Mouse (Mus musculus) hindbrain, embryonic 11.5 days (tissue): ENCODE data around the gene Bri3bp. TPM values are rescaled to one million over a fixed set of nuclear protein-coding genes. Genes with fewer than 3 reads are reported as not detected.
"Not testable (repeated sequence)": the region's sequence is repeated elsewhere in the genome, so short reads cannot be mapped to it uniquely, and the experiment has no call there.

Source experiments
- ATAC-seq: fragments of 200-750 bp; cut with Nextera tagmentation; 2 replicates; pipeline ENCODE4 v1.8.0; 2017; ENCODE audit warnings: mild to moderate bottlenecking, moderate TSS enrichment, moderate library complexity; ENCODE audit not compliant: low FRiP score
- DNase-seq: peaks from one replicate; pipeline ENCODE4 v3.0.0-alpha.2; 2015; ENCODE audit warnings: low spot score
- H3K27ac ChIP-seq: fragments of 300-500 bp; sonication (generic); 2 replicates; pipeline ENCODE4 v1.5.1; 2014; ENCODE audit warnings: mild to moderate bottlenecking, low read depth, low read length
- H3K27me3 ChIP-seq: fragments of 300-500 bp; sonication (generic); 2 replicates; pipeline ENCODE4 v1.6.1; 2014; ENCODE audit warnings: mild to moderate bottlenecking, low read length, moderate library complexity, mixed read lengths; ENCODE audit not compliant: control insufficient read depth, insufficient read depth
- H3K36me3 ChIP-seq: fragments of 300-500 bp; sonication (generic); 2 replicates; pipeline ENCODE4 v1.6.1; 2014; ENCODE audit warnings: mild to moderate bottlenecking, low read length, moderate library complexity, mixed read lengths; ENCODE audit not compliant: control insufficient read depth, insufficient read depth
- H3K4me1 ChIP-seq: fragments of 300-500 bp; sonication (generic); replicated peaks from 2 replicates; pipeline ENCODE4 v1.6.1; 2014; ENCODE audit warnings: low read length, mixed read lengths; ENCODE audit not compliant: control insufficient read depth, insufficient read depth
- H3K4me2 ChIP-seq: fragments of 300-500 bp; sonication (generic); replicated peaks from 2 replicates; pipeline ENCODE4 v1.6.1; 2014; ENCODE audit warnings: mild to moderate bottlenecking, low read depth, low read length
- H3K4me3 ChIP-seq: fragments of 300-500 bp; sonication (generic); 2 replicates; pipeline ENCODE4 v1.5.1; 2014; ENCODE audit warnings: low read depth, low read length
- H3K9ac ChIP-seq: fragments of 300-500 bp; sonication (generic); 2 replicates; pipeline ENCODE4 v1.6.1; 2014; ENCODE audit warnings: low read depth, low read length
- H3K9me3 ChIP-seq: fragments of 300-500 bp; sonication (generic); 2 replicates; pipeline ENCODE4 v1.6.1; 2016; ENCODE audit warnings: low read length; ENCODE audit not compliant: control insufficient read depth
- WGBS: fragments of 180-500 bp; shearing (Covaris S2); extraction: QIAGEN DNeasy Blood & Tissue Kit; methylation state at CpG from one replicate; pipeline ENCODE4 v1.1.7; 2014; 5-methylcytosine and 5-hydroxymethylcytosine counted together
- polyA plus RNA-seq: library from polyadenylated mRNA; unstranded; fragments of >200 nt; fragmentation: Nextera tagmentation; extraction: Ambion mirVana; gene quantifications from 2 replicates; pipeline ENCODE4 v1.2.1, GENCODE M21; 2014

The Bri3bp gene
- polyA plus RNA-seq, 1 experiment from 2014 or later: 30.8 TPM

- Histone ChIP-seq H3K9ac (no peak overlapping the region), H3K4me3 (no peak overlapping the region), H3K27me3 (no peaks in the 10 kb centered on the region), H3K36me3 (peaks cover 21% of the 10 kb centered on the region), H3K4me2 (no peak overlapping the region), H3K9me3 (no peaks in the 10 kb centered on the region), H3K4me1 (no peaks in the 10 kb centered on the region), H3K27ac (no peak overlapping the region)
- DNase-seq (no peak), ATAC-seq (no peak)
- WGBS: 92% methylated on average over 12 of the region's 12 CpGs
These were observed 22.7 kb upstream of the Bri3bp start for GRCm38 (mm10) chr5:125418636-125419035.

GRCm38 (mm10) chr5:125419124-125419523, 22.2 kb upstream of the Bri3bp start:
- H3K9ac ChIP-seq: no peak overlapping the region
- no peak overlapping the region for H3K4me2 ChIP-seq
- 79% methylated on average over 11 of the region's 11 CpGs for WGBS
- ATAC-seq: no peak
- H3K4me3 ChIP-seq: no peak overlapping the region
- DNase-seq: no peak
- peaks cover 22% of the 10 kb centered on the region for H3K36me3 ChIP-seq
- H3K27ac ChIP-seq: no peak overlapping the region
- no peaks in the 10 kb centered on the region for H3K9me3 ChIP-seq
- H3K4me1 ChIP-seq: no peaks in the 10 kb centered on the region
- H3K27me3 ChIP-seq: no peaks in the 10 kb centered on the region

- WGBS: 95% methylated on average over 10 of the region's 10 CpGs
- H3K36me3 ChIP-seq: peaks cover 21% of the 10 kb centered on the region; the same call in 1 of the 2 replicates
- H3K27ac ChIP-seq: no peak overlapping the region
- no peaks in the 10 kb centered on the region for H3K9me3 ChIP-seq
- no peaks in the 10 kb centered on the region for H3K4me1 ChIP-seq
- H3K9ac ChIP-seq: no peak overlapping the region
- ATAC-seq (no peak), DNase-seq (no peak)
- no peak overlapping the region for H3K4me2 ChIP-seq
- H3K4me3 ChIP-seq: no peak overlapping the region
- no peaks in the 10 kb centered on the region for H3K27me3 ChIP-seq
These were observed 15.6 kb upstream of the Bri3bp start for GRCm38 (mm10) chr5:125425698-125426276.

GRCm38 (mm10) chr5:125426343-125426742, 15.0 kb upstream of the Bri3bp start:
- Histone ChIP-seq H3K36me3 (peaks cover 21% of the 10 kb centered on the region; the same call in 1 of the 2 replicates), H3K4me3 (no peak overlapping the region), H3K9me3 (no peaks in the 10 kb centered on the region), H3K9ac (no peak overlapping the region), H3K27ac (no peak overlapping the region), H3K27me3 (no peaks in the 10 kb centered on the region), H3K4me2 (no peak overlapping the region), H3K4me1 (no peaks in the 10 kb centered on the region)
- DNase-seq: no peak
- WGBS: 94% methylated on average over 10 of the region's 10 CpGs
- no peak for ATAC-seq

- not testable (repeated sequence) for H3K27ac ChIP-seq, ATAC-seq, H3K4me1 ChIP-seq, H3K9me3 ChIP-seq, H3K4me2 ChIP-seq, H3K27me3 ChIP-seq, H3K9ac ChIP-seq, H3K4me3 ChIP-seq, DNase-seq
- 0 out of 2 replicates have a peak, but pooled peaks cover 11% of the 10 kb centered on the region for H3K36me3 ChIP-seq
- 100% methylated on average over 2 of the region's 2 CpGs for WGBS
These were observed 9.0 kb upstream of the Bri3bp start for GRCm38 (mm10) chr5:125432324-125432723.

- Histone ChIP-seq H3K27ac (no peak within 1 kb of the TSS), H3K9ac (peak within 1 kb of the TSS; percentile 69)
These were observed 7.5 kb upstream of the Bri3bp start, which contains the start of gene Dhx37 for GRCm38 (mm10) chr5:125433793-125434337. Dhx37 (minus strand) TSS chr5:125434121.

GRCm38 (mm10) chr5:125434347-125434746, 7.0 kb upstream of the Bri3bp start:
- peak; percentile 31; the same call in 1 of the 2 replicates for ATAC-seq
- DNase-seq, H3K4me3 ChIP-seq, H3K27me3 ChIP-seq, H3K27ac ChIP-seq, H3K4me1 ChIP-seq, H3K4me2 ChIP-seq, H3K9me3 ChIP-seq, H3K9ac ChIP-seq, H3K36me3 ChIP-seq: not testable (repeated sequence)
- WGBS: 56% methylated on average over 15 of the region's 15 CpGs

More at GRCm38 (mm10) chr5:125433793-125434337, 7.5 kb upstream of the Bri3bp start, which contains the start of gene Dhx37:
- peak within 1 kb of the TSS; percentile 72 for H3K4me3 ChIP-seq
- WGBS: under 1% methylated on average over 46 of the region's 46 CpGs
- no peaks in the 10 kb centered on the region for H3K27me3 ChIP-seq
- peak; percentile 96 for ATAC-seq
- 0 out of 2 replicates have a peak, but pooled peaks cover 2% of the 10 kb centered on the region for H3K36me3 ChIP-seq
- no peaks in the 10 kb centered on the region for H3K9me3 ChIP-seq
- H3K4me2 ChIP-seq: peak within 1 kb of the TSS; percentile 83
- DNase-seq: peak; percentile 97
- H3K4me1 ChIP-seq: peaks cover 5% of the 10 kb centered on the region; the same call in 1 of the 2 replicates

GRCm38 (mm10) chr5:125440583-125441233, 660 bp upstream of the Bri3bp start:
- H3K36me3 ChIP-seq: no peaks in the 10 kb centered on the region
- H3K9ac ChIP-seq: peak overlapping the region; percentile 90
- peak; percentile 21; the same call in 1 of the 2 replicates for ATAC-seq
- H3K27me3 ChIP-seq: no peaks in the 10 kb centered on the region
- 6% methylated on average over 7 of the region's 7 CpGs for WGBS
- no peak for DNase-seq
- peak overlapping the region; percentile 81 for H3K27ac ChIP-seq
- peak overlapping the region; percentile 88 for H3K4me3 ChIP-seq
- peaks cover 4% of the 10 kb centered on the region; the same call in 1 of the 2 replicates for H3K4me1 ChIP-seq
- H3K9me3 ChIP-seq: no peaks in the 10 kb centered on the region
- peak overlapping the region; percentile 78 for H3K4me2 ChIP-seq
